Mouse (Mus musculus) liver, postnatal 0 days (tissue): ENCODE measurements around the gene Adgra3.

Source experiments
- CTCF ChIP-seq: sonication (generic); IDR thresholded peaks from 2 replicates; pipeline ENCODE4 v1.5.1; 2016; ENCODE audit warnings: antibody characterized with exemption, low read depth
- EP300 ChIP-seq: IDR thresholded peaks from 2 replicates; pipeline ENCODE4 v1.6.1; 2016; ENCODE audit warnings: antibody characterized with exemption, low read depth, mild to moderate bottlenecking

DNA sequence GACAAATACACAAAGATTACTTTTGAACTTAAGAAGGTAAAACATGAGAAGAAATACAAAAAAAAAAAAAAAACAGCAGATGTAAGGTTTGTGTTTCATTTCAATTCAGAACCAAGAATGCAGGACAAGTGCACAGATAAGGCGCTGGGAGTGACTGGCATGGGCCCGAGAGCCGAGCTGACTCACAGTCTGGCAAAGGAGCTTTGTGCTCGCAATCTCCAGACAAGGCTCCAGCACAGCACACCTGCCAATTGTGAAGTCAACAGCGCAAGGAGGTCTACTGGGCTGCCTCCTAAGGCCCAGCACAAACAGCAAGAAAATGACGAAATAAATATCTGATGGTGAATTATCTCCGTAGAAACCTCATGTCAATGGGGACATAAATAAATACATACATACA is 9.8 kb downstream of the Adgra3 start:
- no peak for TF ChIP-seq CTCF
- no peak for TF ChIP-seq EP300
